Mouse (Mus musculus) neural tube, embryonic 15.5 days (tissue): ENCODE results near the gene Phactr2. TPM values are rescaled to one million over a fixed set of nuclear protein-coding genes. Genes with fewer than 3 reads are reported as not detected.

Experiments used
- ATAC-seq: fragments of 200-750 bp; cut with Nextera tagmentation; 2 replicates; pipeline ENCODE4 v1.8.0; 2017; ENCODE audit warnings: mild to moderate bottlenecking, moderate TSS enrichment, moderate library complexity; ENCODE audit not compliant: low FRiP score
- H3K27ac ChIP-seq: fragments of 300-500 bp; sonication (generic); replicated peaks from 2 replicates; pipeline ENCODE4 v1.5.1; 2015; ENCODE audit warnings: mild to moderate bottlenecking, inconsistent platforms
- H3K27me3 ChIP-seq: fragments of 300-500 bp; sonication (generic); replicated peaks from 2 replicates; pipeline ENCODE4 v1.6.1; 2015; ENCODE audit warnings: inconsistent platforms
- H3K36me3 ChIP-seq: fragments of 300-500 bp; sonication (generic); 2 replicates; pipeline ENCODE4 v1.6.1; 2015; ENCODE audit warnings: inconsistent platforms
- H3K4me1 ChIP-seq: fragments of 300-500 bp; sonication (generic); 2 replicates; pipeline ENCODE4 v1.6.1; 2015; ENCODE audit warnings: inconsistent platforms
- H3K4me2 ChIP-seq: fragments of 300-500 bp; sonication (generic); 2 replicates; pipeline ENCODE4 v1.6.1; 2015; ENCODE audit warnings: inconsistent platforms, mild to moderate bottlenecking, moderate library complexity
- H3K4me3 ChIP-seq: fragments of 300-500 bp; sonication (generic); replicated peaks from 2 replicates; pipeline ENCODE4 v1.5.1; 2015; ENCODE audit warnings: mild to moderate bottlenecking, inconsistent platforms
- H3K9ac ChIP-seq: fragments of 300-500 bp; sonication (generic); replicated peaks from 2 replicates; pipeline ENCODE4 v1.6.1; 2015; ENCODE audit warnings: mild to moderate bottlenecking, inconsistent platforms
- H3K9me3 ChIP-seq: fragments of 300-500 bp; sonication (generic); replicated peaks from 2 replicates; pipeline ENCODE4 v1.6.1; 2016; ENCODE audit warnings: inconsistent platforms
- WGBS: fragments of 180-500 bp; shearing (Covaris S2); methylation state at CpG from one replicate; pipeline ENCODE4 v1.1.7; 2015; ENCODE audit warnings: mixed read lengths; 5-methylcytosine and 5-hydroxymethylcytosine counted together
- polyA plus RNA-seq: library from polyadenylated mRNA; unstranded; fragments of >200 nt; fragmentation: Nextera tagmentation; extraction: Ambion mirVana; gene quantifications from 2 replicates; pipeline ENCODE4 v1.2.1, GENCODE M21; 2015

Phactr2 gene
- polyA plus RNA-seq, 1 experiment from 2014 or later: 8.1 TPM

- Histone ChIP-seq H3K4me1 (peaks cover 16% of the 10 kb centered on the region), H3K9me3 (no peaks in the 10 kb centered on the region), H3K36me3 (no peaks in the 10 kb centered on the region), H3K4me2 (peak overlapping the region; percentile 64), H3K27ac (peak overlapping the region; percentile 73), H3K27me3 (no peaks in the 10 kb centered on the region), H3K4me3 (peak overlapping the region; percentile 42), H3K9ac (peak overlapping the region; percentile 57)
- WGBS: 2% methylated on average over 11 of the region's 11 CpGs
- ATAC-seq: peak; percentile 76
Measured at GRCm38 (mm10) chr10:13388116-13388922, 85.9 kb downstream of the Phactr2 start.

- WGBS: 55% methylated on average over 3 of the region's 3 CpGs
- H3K4me2 ChIP-seq: no peak overlapping the region
- no peak overlapping the region for H3K27ac ChIP-seq
- no peak overlapping the region for H3K9ac ChIP-seq
- ATAC-seq: no peak
- no peak overlapping the region for H3K4me3 ChIP-seq
- no peaks in the 10 kb centered on the region for H3K36me3 ChIP-seq
- H3K27me3 ChIP-seq: no peaks in the 10 kb centered on the region
- no peaks in the 10 kb centered on the region for H3K9me3 ChIP-seq
- peaks cover 16% of the 10 kb centered on the region for H3K4me1 ChIP-seq
Measured at GRCm38 (mm10) chr10:13384866-13385265, 89.3 kb downstream of the Phactr2 start.

- no peak overlapping the region for H3K27ac ChIP-seq
- WGBS: 93% methylated on average over 1 of the region's 1 CpGs
- H3K4me1 ChIP-seq: peaks cover 8% of the 10 kb centered on the region; the same call in 1 of the 2 replicates
- H3K4me2 ChIP-seq: no peak overlapping the region
- H3K27me3 ChIP-seq: no peaks in the 10 kb centered on the region
- no peaks in the 10 kb centered on the region for H3K9me3 ChIP-seq
- H3K9ac ChIP-seq: no peak overlapping the region
- H3K4me3 ChIP-seq: no peak overlapping the region
- no peak for ATAC-seq
- H3K36me3 ChIP-seq: no peaks in the 10 kb centered on the region
Measured at GRCm38 (mm10) chr10:13377895-13378294, 96.3 kb downstream of the Phactr2 start.

GRCm38 (mm10) chr10:13376428-13377260 lies 97.6 kb downstream of the Phactr2 start:
- Histone ChIP-seq H3K4me1 (peaks cover 8% of the 10 kb centered on the region; the same call in 1 of the 2 replicates), H3K9me3 (no peaks in the 10 kb centered on the region), H3K4me2 (no peak overlapping the region), H3K4me3 (no peak overlapping the region), H3K27ac (no peak overlapping the region), H3K36me3 (no peaks in the 10 kb centered on the region), H3K9ac (no peak overlapping the region), H3K27me3 (no peaks in the 10 kb centered on the region)
- no peak for ATAC-seq
- WGBS: 37% methylated on average over 13 of the region's 13 CpGs

- Histone ChIP-seq H3K4me3 (no peak overlapping the region), H3K27me3 (no peaks in the 10 kb centered on the region), H3K4me2 (no peak overlapping the region), H3K9ac (no peak overlapping the region), H3K27ac (no peak overlapping the region), H3K4me1 (peaks cover 8% of the 10 kb centered on the region; the same call in 1 of the 2 replicates), H3K9me3 (no peaks in the 10 kb centered on the region), H3K36me3 (no peaks in the 10 kb centered on the region)
- WGBS: 39% methylated on average over 3 of the region's 3 CpGs
- ATAC-seq: no peak
Measured at GRCm38 (mm10) chr10:13375820-13376219, 98.4 kb downstream of the Phactr2 start.

- H3K9me3 ChIP-seq: no peaks in the 10 kb centered on the region
- no peak overlapping the region for H3K27ac ChIP-seq
- no peaks in the 10 kb centered on the region for H3K4me1 ChIP-seq
- H3K4me2 ChIP-seq: no peak overlapping the region
- H3K36me3 ChIP-seq: no peaks in the 10 kb centered on the region
- no peak for ATAC-seq
- no peaks in the 10 kb centered on the region for H3K27me3 ChIP-seq
- H3K4me3 ChIP-seq: no peak overlapping the region
- WGBS: 90% methylated on average over 13 of the region's 13 CpGs
- H3K9ac ChIP-seq: no peak overlapping the region
Measured at GRCm38 (mm10) chr10:13369581-13370375, 104.4 kb downstream of the Phactr2 start.

GRCm38 (mm10) chr10:13364286-13364580 lies 110.0 kb downstream of the Phactr2 start:
- H3K27me3 ChIP-seq: no peaks in the 10 kb centered on the region
- H3K9me3 ChIP-seq: no peaks in the 10 kb centered on the region
- H3K4me3 ChIP-seq: no peak overlapping the region
- no peak overlapping the region for H3K9ac ChIP-seq
- H3K4me2 ChIP-seq: no peak overlapping the region
- no peak overlapping the region for H3K27ac ChIP-seq
- no peaks in the 10 kb centered on the region for H3K36me3 ChIP-seq
- WGBS: 43% methylated on average over 2 of the region's 2 CpGs
- ATAC-seq: no peak
- H3K4me1 ChIP-seq: no peaks in the 10 kb centered on the region

GRCm38 (mm10) chr10:13363499-13364285 lies 110.5 kb downstream of the Phactr2 start:
- Histone ChIP-seq H3K4me2 (no peak overlapping the region), H3K4me3 (no peak overlapping the region), H3K36me3 (no peaks in the 10 kb centered on the region), H3K9me3 (no peaks in the 10 kb centered on the region), H3K9ac (no peak overlapping the region), H3K4me1 (peaks cover 2% of the 10 kb centered on the region), H3K27me3 (no peaks in the 10 kb centered on the region), H3K27ac (no peak overlapping the region)
- WGBS: 80% methylated on average over 11 of the region's 11 CpGs
- ATAC-seq: no peak

- Histone ChIP-seq H3K9ac (no peak overlapping the region), H3K36me3 (no peaks in the 10 kb centered on the region), H3K4me1 (peaks cover 6% of the 10 kb centered on the region), H3K9me3 (no peaks in the 10 kb centered on the region), H3K4me3 (no peak overlapping the region), H3K27ac (no peak overlapping the region), H3K4me2 (no peak overlapping the region), H3K27me3 (no peaks in the 10 kb centered on the region)
- ATAC-seq: no peak
Measured at GRCm38 (mm10) chr10:13360913-13361312, 113.3 kb downstream of the Phactr2 start.

- no peak overlapping the region for H3K27ac ChIP-seq
- 97% methylated on average over 5 of the region's 5 CpGs for WGBS
Measured at GRCm38 (mm10) chr10:13359846-13360245, 114.4 kb downstream of the Phactr2 start.

GRCm38 (mm10) chr10:13358679-13359078 lies 115.5 kb downstream of the Phactr2 start:
- Histone ChIP-seq H3K4me1 (peaks cover 6% of the 10 kb centered on the region), H3K4me2 (no peak overlapping the region), H3K27ac (no peak overlapping the region), H3K27me3 (no peaks in the 10 kb centered on the region), H3K9me3 (no peaks in the 10 kb centered on the region), H3K9ac (no peak overlapping the region), H3K36me3 (no peaks in the 10 kb centered on the region), H3K4me3 (no peak overlapping the region)
- 0 out of 2 replicates have a peak, but pooled peaks have one; percentile 53 for ATAC-seq
- 25% methylated on average over 3 of the region's 3 CpGs for WGBS

More at GRCm38 (mm10) chr10:13359846-13360245, 114.4 kb downstream of the Phactr2 start:
- Histone ChIP-seq H3K9ac (no peak overlapping the region), H3K4me2 (no peak overlapping the region), H3K4me1 (peaks cover 6% of the 10 kb centered on the region), H3K36me3 (no peaks in the 10 kb centered on the region), H3K27me3 (no peaks in the 10 kb centered on the region), H3K4me3 (no peak overlapping the region), H3K9me3 (no peaks in the 10 kb centered on the region)
- ATAC-seq: no peak
